Mouse (Mus musculus) hematopoietic multipotent progenitor cell, adult 10-12 weeks (in vitro differentiated cells): Measurements from ENCODE around the gene Fam110c. TPM values are rescaled to one million over a fixed set of nuclear protein-coding genes. Genes with fewer than 3 reads are reported as not detected.

ENCODE experiments used
- polyA plus RNA-seq: library from polyadenylated mRNA; stranded (reverse); fragments of >175 nt; gene quantifications from 2 replicates; pipeline ENCODE4 v1.2.3, GENCODE M21; 2012; ENCODE audit warnings: low replicate concordance

Fam110c gene
- polyA plus RNA-seq = 0.15 TPM in 1 of 2 replicates, not detected in the other

GRCm38 (mm10) chr12:31073412-31074354 lies at the start of gene Fam110c:
Gene Fam110c, plus strand, starts transcription at chr12:31073861.

Other genes starting within 250 kb of the Fam110c start
- 0.12 TPM in 1 of 2 replicates, not detected in the other for gene Alkal2, start 189.5 kb upstream of the Fam110c start, polyA plus RNA-seq
- 0.35 and 2.6 TPM in 2 replicates for gene Acp1, start 162.3 kb upstream of the Fam110c start, polyA plus RNA-seq
- 0.16 and 0.89 TPM in 2 replicates for gene Sh3yl1, start 162.2 kb upstream of the Fam110c start, polyA plus RNA-seq
- not detected in 2 replicates for gene Gm6993, start 166.9 kb downstream of the Fam110c start, polyA plus RNA-seq
- gene Lamb1, start 191.4 kb downstream of the Fam110c start, polyA plus RNA-seq = 1.6 and 4.2 TPM in 2 replicates